25 mouse cellular contexts compared by ENCODE assay signal in the genomic region with DNA sequence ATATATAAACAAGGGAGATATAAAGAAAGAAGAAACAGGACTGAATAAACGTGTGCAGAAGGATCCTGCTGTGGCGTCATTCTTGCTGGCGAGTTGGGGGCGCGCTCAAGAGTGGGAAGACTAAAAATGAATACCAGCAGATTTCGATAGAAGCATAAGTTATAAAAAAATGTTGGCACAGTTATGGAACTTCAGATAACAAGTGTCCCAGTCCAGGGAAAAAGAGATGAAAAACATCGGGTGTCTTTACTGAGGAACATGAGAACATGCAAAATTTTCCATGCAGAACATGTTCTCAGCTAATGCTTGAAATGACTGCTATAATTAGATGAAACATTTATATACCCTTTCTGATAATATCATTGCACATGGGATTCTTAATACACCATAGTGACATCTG.
A peak's percentile ranks its signal among the peaks of the same experiment; 100 is the strongest.
DNase-seq lines count a peak whose midpoint lies in the region; ATAC-seq and TF ChIP-seq lines count a peak whose summit lies in the region.
"Had no signal": no experiment of that assay in that cellular context is flagged by ENCODE, and none has a peak within 500 bp of the region (broad histone marks: within the 10 kb centered on the region; RNA-seq: fewer than 3 reads in every experiment).

No protein-coding gene starts in this region.

- TF ChIP-seq EP300 in heart, adult 2 months (IDR thresholded peaks at IDR 0.05; ENCODE audit: insufficient read depth, low read depth, low read length): no peak

- no peak for TF ChIP-seq CTCF in heart, adult 2 months (IDR thresholded peaks at IDR 0.05)

- intact Hi-C loops in left cerebral cortex, postnatal 25 days (cut with DNase I): no loop called here
- intact Hi-C loops in left cerebral cortex, postnatal 36 days (cut with DNase I): no loop called here
- intact Hi-C loops in heart, adult 2 months (cut with DNase I): no loop called here

- no peak overlapping the region for H3K27ac ChIP-seq in heart, adult 2 months
- H3K27ac ChIP-seq: embryonic facial prominence, embryonic 12.5 days; embryonic facial prominence, embryonic 15.5 days; heart, embryonic 10.5 days; heart, embryonic 13.5 days; hindbrain, embryonic 14.5 days; hindbrain, postnatal 0 days had no signal

- DNase-seq in frontal cortex, postnatal 25 days (ENCODE audit: low spot score in 2 of 2): no peak
- DNase-seq in left cerebral cortex, postnatal 25 days (ENCODE audit: low spot score in 2 of 2): peak; percentile 2 to 39
- no peak for DNase-seq in left cerebral cortex, postnatal 36 days (ENCODE audit: low spot score in 2 of 2)
- DNase-seq in right cerebral cortex, postnatal 25 days: peak; percentile 20
- DNase-seq in right cerebral cortex, adult 18-20 months: no peak
- no peak for DNase-seq in heart, adult 2 months
- DNase-seq: adrenal gland, postnatal 10 days; adrenal gland, postnatal 36 days; cerebellum, adult 11 months; cerebellum, adult 2 months; cerebellum, adult 9-11 months; cerebellum, postnatal 25 days; forebrain, postnatal 0 days; gastrocnemius, postnatal 25 days; heart, adult 18-20 months; heart, postnatal 14 days; heart, postnatal 4 days had no signal

- H3K79me2 ChIP-seq in heart, adult 2 months (replicated peaks; ENCODE audit: control insufficient read depth, insufficient read depth, low read length): no peaks in the 10 kb centered on the region

- WGBS in heart, adult 2 months: 82% methylated on average over 7 of the region's 7 CpGs

- peak; percentile 92 for ATAC-seq in frontal cortex, adult (ENCODE audit: low TSS enrichment)
- ATAC-seq: forebrain, embryonic 14.5 days; forebrain, postnatal 0 days; hindbrain, postnatal 0 days had no signal

- H3K4me3 ChIP-seq in heart, adult 2 months: no peak overlapping the region
- H3K4me3 ChIP-seq: embryonic facial prominence, embryonic 12.5 days; embryonic facial prominence, embryonic 15.5 days; heart, embryonic 10.5 days; heart, embryonic 13.5 days had no signal

- H3K4me1 ChIP-seq in heart, adult 2 months (ENCODE audit: control insufficient read depth, insufficient read depth, low read length): no peaks in the 10 kb centered on the region
- H3K4me1 ChIP-seq: embryonic facial prominence, embryonic 12.5 days; embryonic facial prominence, embryonic 15.5 days; heart, embryonic 10.5 days; heart, embryonic 13.5 days had no signal

- H3K9ac ChIP-seq in heart, adult 2 months (ENCODE audit: low read depth, low read length): no peak overlapping the region
- H3K9ac ChIP-seq: embryonic facial prominence, embryonic 12.5 days; embryonic facial prominence, embryonic 15.5 days; forebrain, postnatal 0 days; heart, embryonic 13.5 days; hindbrain, embryonic 14.5 days had no signal

- TF ChIP-seq POLR2A in heart, adult 2 months (IDR thresholded peaks at IDR 0.05; ENCODE audit: insufficient read depth, low read depth, low read length): no peak

- H3K36me3 ChIP-seq in heart, adult 2 months (ENCODE audit: control insufficient read depth, insufficient read depth, low read length): no peaks in the 10 kb centered on the region
- H3K36me3 ChIP-seq: embryonic facial prominence, embryonic 12.5 days; embryonic facial prominence, embryonic 15.5 days; heart, embryonic 10.5 days; heart, embryonic 13.5 days had no signal

- no peaks in the 10 kb centered on the region for H3K27me3 ChIP-seq in heart, adult 2 months (ENCODE audit: control insufficient read depth, insufficient read depth, low read length)
- H3K27me3 ChIP-seq: embryonic facial prominence, embryonic 12.5 days; embryonic facial prominence, embryonic 15.5 days; heart, embryonic 13.5 days had no signal

Comparison
In these comparisons a context has a peak if more than half of its experiments do, and no peak if none do; other contexts are left out.
1. DNase-seq: peak in left cerebral cortex, postnatal 25 days (2 of 2) and right cerebral cortex, postnatal 25 days (single experiment); none in frontal cortex, postnatal 25 days (0 of 2), left cerebral cortex, postnatal 36 days (0 of 2), right cerebral cortex, adult 18-20 months (single experiment) and heart, adult 2 months (0 of 2).